Mouse (Mus musculus) lung, adult 2 months (tissue): ENCODE measurements around the gene AU022252.

ENCODE experiments used
- CTCF ChIP-seq: fragments of 200-500 bp; IDR thresholded peaks from 2 replicates; pipeline ENCODE4 v1.5.1; 2011; ENCODE audit warnings: mild to moderate bottlenecking, low read length, control low read depth; ENCODE audit not compliant: insufficient read depth
- POLR2A ChIP-seq: fragments of 200-500 bp; IDR thresholded peaks from 2 replicates; pipeline ENCODE4 v1.6.1; 2011; ENCODE audit warnings: low read depth, mild to moderate bottlenecking, control low read depth, low read length, borderline replicate concordance; ENCODE audit errors: extremely low read depth

DNA sequence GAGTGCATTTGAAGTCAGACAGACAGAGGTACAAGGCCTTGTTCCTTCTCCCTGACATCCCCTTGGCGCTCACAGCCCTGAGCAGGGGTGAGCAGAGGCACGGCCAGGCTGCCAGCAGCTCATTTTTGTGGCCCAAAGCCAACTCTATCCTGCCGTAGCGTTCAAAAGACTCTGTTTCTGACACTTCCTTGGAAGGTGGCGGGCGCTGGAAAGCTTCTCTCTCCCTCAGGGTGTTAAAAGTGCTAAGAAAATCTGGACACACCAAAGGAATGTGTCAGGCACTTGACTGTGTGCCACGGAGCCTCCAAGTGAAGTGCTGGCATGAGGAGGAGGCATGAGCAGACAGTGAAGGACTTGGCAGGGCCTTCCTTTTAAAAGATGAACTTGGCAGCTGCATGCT, 13.0 kb upstream of the AU022252 start:
- TF ChIP-seq CTCF (no peak), POLR2A (no peak)
